Mouse (Mus musculus) E14TG2a.4 (cell line): ENCODE data around the gene Gtdc1.

Source experiments
- H3K27me3 ChIP-seq: 2 replicates; pipeline ENCODE4 v1.6.1; 2014; ENCODE audit warnings: low read length, control low read depth; ENCODE audit not compliant: insufficient read depth
- H3K36me3 ChIP-seq: 2 replicates; pipeline ENCODE4 v1.6.1; 2014; ENCODE audit warnings: low read length, control low read depth; ENCODE audit not compliant: insufficient read depth
- H3K4me1 ChIP-seq: replicated peaks from 2 replicates; pipeline ENCODE4 v1.6.1; 2014; ENCODE audit warnings: low read depth, low read length, control low read depth
- H3K4me3 ChIP-seq: replicated peaks from 2 replicates; pipeline ENCODE4 v1.5.1; 2014; ENCODE audit warnings: mild to moderate bottlenecking, low read length
- H3K9me3 ChIP-seq: 2 replicates; pipeline ENCODE4 v1.6.1; 2014; ENCODE audit warnings: low read length, control low read depth
- CTCF ChIP-seq: conservative IDR thresholded peaks from 2 replicates; pipeline ENCODE4 v1.5.1; 2014; ENCODE audit warnings: low read length
- NANOG ChIP-seq: IDR thresholded peaks from 2 replicates; pipeline ENCODE4 v1.6.1; 2014; ENCODE audit warnings: borderline replicate concordance, low read length, mixed read lengths
- POU5F1 ChIP-seq: IDR thresholded peaks from 2 replicates; pipeline ENCODE4 v1.6.1; 2014; ENCODE audit warnings: low read length, borderline replicate concordance

The Gtdc1 gene

DNA sequence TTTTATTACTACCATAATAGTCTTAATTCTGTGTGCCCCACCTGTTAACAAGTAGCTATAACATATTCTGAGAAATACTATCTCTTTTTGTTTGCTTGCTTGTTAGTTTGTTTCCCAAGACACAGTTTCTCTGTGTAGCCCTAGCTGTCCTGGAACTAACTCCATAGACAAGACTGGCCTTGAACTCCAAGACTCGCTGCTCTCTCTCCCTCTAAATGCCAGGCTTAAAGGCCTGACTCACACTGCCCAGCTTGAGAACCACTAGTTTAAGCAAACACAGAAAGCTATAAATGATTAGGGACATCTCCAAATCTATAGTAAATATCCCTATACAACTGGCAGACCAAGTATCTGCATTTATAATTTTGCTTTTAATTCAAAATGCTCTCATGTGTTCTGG is 8.1 kb downstream of the Gtdc1 start:
- Histone ChIP-seq H3K27me3 (no peaks in the 10 kb centered on the region), H3K36me3 (no peaks in the 10 kb centered on the region), H3K4me3 (no peak overlapping the region), H3K9me3 (no peaks in the 10 kb centered on the region), H3K4me1 (no peaks in the 10 kb centered on the region)
- TF ChIP-seq NANOG = no peak
- TF ChIP-seq POU5F1 = no peak
- no peak for TF ChIP-seq CTCF

DNA sequence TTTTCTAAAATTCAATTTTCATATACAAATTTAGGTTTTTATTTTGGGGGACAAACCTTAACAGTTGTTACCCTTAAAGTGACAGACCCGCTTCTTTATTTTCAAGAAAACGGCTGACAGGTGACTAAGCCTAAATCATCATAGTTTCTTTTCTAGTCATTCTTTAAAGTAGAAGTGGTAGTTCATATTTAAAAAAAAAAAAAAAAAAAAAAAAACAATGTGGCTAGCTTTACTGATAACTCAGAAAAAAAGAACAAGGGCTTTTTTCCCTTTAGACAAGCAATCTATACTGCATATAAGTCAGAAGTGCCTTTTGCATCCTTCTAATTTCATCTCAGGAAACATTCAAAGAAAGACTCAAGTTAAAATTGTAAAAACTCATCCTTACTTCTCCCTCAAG is 8.7 kb downstream of the Gtdc1 start:
- H3K36me3 ChIP-seq = no peaks in the 10 kb centered on the region
- H3K27me3 ChIP-seq = no peaks in the 10 kb centered on the region
- H3K4me1 ChIP-seq = no peaks in the 10 kb centered on the region
- TF ChIP-seq NANOG = no peak
- no peak for TF ChIP-seq POU5F1
- TF ChIP-seq CTCF = no peak
- H3K9me3 ChIP-seq = no peaks in the 10 kb centered on the region
- no peak overlapping the region for H3K4me3 ChIP-seq

DNA sequence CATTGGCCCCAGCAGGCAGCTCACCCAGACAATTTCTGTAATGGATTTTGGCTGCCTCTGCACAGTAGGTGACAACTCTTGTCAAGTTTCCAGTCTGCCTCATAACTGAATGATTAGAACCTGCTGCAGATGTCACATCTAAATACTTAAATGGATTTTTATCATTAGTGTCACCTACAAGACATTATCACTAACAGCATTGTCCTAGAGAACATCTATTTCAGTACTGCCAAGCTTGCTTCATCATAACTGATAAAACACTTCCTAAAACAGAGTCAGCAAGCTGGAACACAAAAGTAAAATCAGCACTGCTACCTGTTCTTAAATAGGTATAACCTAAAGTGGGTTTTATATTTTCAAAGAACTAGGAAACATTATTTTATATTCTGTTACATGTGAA is 11.2 kb downstream of the Gtdc1 start:
- H3K27me3 ChIP-seq = no peaks in the 10 kb centered on the region
- H3K36me3 ChIP-seq = no peaks in the 10 kb centered on the region
- H3K4me3 ChIP-seq = no peak overlapping the region
- H3K4me1 ChIP-seq = no peaks in the 10 kb centered on the region
- H3K9me3 ChIP-seq = no peaks in the 10 kb centered on the region
- no peak for TF ChIP-seq POU5F1
- no peak for TF ChIP-seq NANOG
- no peak for TF ChIP-seq CTCF

DNA sequence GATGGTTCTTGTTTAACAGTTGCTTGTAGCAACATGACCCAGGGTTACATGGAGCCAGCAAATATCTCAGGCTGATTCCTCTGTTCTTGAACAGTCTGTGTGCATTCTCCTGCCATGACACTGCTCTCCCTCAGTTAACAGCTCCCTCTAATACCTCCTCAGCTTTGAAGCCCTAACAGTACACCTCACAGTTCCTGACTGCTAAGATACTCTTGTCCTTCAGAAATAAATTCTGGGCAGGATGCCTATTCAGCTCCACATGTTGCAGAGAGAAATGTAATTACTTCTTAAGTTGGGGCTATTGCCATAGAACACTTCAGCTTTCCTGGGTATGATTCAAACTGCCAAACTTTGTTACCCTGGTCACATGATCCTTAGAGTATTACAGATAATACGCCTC is 29.7 kb downstream of the Gtdc1 start:
- Histone ChIP-seq H3K4me1 (no peaks in the 10 kb centered on the region), H3K27me3 (no peaks in the 10 kb centered on the region), H3K9me3 (no peaks in the 10 kb centered on the region), H3K4me3 (no peak overlapping the region), H3K36me3 (no peaks in the 10 kb centered on the region)
- TF ChIP-seq NANOG = no peak
- TF ChIP-seq POU5F1 = no peak
- no peak for TF ChIP-seq CTCF

DNA sequence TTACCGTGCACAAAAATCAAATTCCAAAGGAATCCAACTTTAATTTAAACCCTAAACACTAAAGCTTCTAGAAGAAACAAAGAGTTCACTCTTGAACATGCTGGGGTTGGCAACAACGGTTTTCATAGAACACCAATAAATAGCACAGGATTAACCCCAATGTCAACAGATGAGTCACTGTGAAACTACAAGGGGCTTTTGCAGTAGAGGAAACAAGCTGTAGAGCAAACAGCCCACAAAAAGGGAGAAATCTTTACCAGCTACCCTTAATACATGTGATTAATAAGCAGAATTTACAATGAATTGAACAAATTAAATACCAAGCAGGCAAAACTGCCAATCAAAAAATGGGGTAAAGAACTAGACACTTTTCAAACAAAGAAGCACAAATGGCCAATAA is 53.7 kb downstream of the Gtdc1 start:
- Histone ChIP-seq H3K4me3 (no peak overlapping the region), H3K27me3 (no peaks in the 10 kb centered on the region), H3K4me1 (no peaks in the 10 kb centered on the region), H3K36me3 (no peaks in the 10 kb centered on the region), H3K9me3 (no peaks in the 10 kb centered on the region)
- TF ChIP-seq CTCF = no peak
- TF ChIP-seq NANOG = no peak
- no peak for TF ChIP-seq POU5F1

DNA sequence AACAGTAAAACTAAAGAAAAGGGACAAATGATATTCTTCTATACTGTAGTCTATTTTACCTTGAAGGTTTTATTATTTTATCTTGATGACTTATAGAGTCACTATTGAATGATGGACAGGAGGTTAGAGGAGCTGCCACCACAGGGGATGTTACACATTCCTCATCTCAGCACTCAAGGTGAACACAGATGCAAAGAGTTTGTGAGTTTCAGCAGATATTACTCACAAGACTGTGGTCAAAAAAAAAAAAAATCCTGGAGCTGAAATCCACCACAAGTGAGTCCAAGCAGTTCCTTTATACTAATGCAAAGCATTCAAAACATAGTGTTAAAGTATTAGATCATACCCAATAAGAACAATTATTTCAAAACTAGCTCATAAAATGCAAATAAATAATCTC is 62.7 kb downstream of the Gtdc1 start:
- no peaks in the 10 kb centered on the region for H3K9me3 ChIP-seq
- no peak for TF ChIP-seq POU5F1
- TF ChIP-seq CTCF = no peak
- TF ChIP-seq NANOG = no peak
- H3K36me3 ChIP-seq = no peaks in the 10 kb centered on the region
- H3K4me3 ChIP-seq = no peak overlapping the region
- H3K27me3 ChIP-seq = no peaks in the 10 kb centered on the region
- no peaks in the 10 kb centered on the region for H3K4me1 ChIP-seq

DNA sequence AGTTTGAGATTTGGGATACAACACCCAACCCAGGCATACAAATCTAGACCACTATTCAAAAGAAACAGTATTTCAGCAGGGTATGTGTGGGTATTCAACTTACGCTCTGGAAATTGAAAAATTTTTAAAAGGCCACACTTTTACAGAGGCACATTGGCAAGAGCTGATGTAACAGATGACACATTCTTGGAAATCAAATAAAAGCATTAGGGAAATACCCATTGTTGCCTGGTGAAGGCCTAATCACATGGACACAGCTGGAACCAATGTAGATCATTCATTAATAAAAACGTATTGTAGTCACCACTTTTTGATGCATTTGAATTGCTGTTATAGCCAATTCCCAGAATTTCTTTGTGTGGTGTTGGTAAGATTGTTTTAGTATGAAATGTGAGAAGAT is 73.0 kb downstream of the Gtdc1 start:
- no peak for TF ChIP-seq NANOG
- no peak for TF ChIP-seq POU5F1
- TF ChIP-seq CTCF = no peak
- Histone ChIP-seq H3K9me3 (peaks cover 11% of the 10 kb centered on the region), H3K27me3 (no peaks in the 10 kb centered on the region), H3K36me3 (no peaks in the 10 kb centered on the region), H3K4me1 (no peaks in the 10 kb centered on the region), H3K4me3 (no peak overlapping the region)

DNA sequence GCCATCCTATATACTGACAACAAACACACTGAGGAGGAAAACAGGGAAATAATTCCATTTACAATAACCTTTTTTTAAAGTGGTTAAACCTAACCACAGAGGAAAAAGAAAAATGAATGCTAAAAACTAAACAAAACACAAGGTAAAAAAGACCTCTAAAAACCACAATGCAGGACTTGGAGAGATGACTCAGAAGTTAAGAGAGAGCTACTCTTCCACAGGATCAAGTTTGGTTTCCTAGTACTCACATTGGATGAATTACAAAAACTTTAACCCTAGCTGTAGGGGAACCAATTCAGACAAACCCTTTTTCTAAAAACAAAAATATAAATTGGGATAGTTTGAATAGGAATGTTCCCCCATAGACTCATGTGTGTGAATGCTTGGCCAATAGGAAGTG is 77.8 kb downstream of the Gtdc1 start:
- Histone ChIP-seq H3K9me3 (peaks cover 11% of the 10 kb centered on the region), H3K27me3 (no peaks in the 10 kb centered on the region), H3K36me3 (no peaks in the 10 kb centered on the region), H3K4me1 (no peaks in the 10 kb centered on the region), H3K4me3 (no peak overlapping the region)
- no peak for TF ChIP-seq NANOG
- TF ChIP-seq CTCF = no peak
- TF ChIP-seq POU5F1 = no peak

DNA sequence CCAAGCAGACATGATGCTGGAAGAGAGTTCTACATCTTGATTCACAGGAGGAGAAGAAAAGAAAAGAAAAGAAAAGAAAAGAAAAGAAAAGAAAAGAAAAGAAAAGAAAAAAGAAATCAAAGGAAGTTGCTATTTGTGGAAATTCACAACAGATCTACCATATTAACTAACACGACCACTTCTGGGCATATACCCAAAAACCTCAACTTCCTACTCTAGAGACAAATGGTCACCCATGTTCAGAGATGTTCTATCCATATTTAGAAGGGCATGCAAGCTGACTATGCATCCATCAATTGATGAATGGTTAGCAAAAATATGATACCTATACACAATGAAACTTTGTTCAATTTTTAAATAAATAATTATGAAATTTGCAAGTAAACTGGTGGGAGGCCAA is 79.3 kb downstream of the Gtdc1 start:
- peaks cover 11% of the 10 kb centered on the region for H3K9me3 ChIP-seq
- no peaks in the 10 kb centered on the region for H3K4me1 ChIP-seq
- no peak overlapping the region for H3K4me3 ChIP-seq
- no peaks in the 10 kb centered on the region for H3K36me3 ChIP-seq
- H3K27me3 ChIP-seq = no peaks in the 10 kb centered on the region
- no peak for TF ChIP-seq NANOG
- no peak for TF ChIP-seq CTCF
- TF ChIP-seq POU5F1 = no peak

DNA sequence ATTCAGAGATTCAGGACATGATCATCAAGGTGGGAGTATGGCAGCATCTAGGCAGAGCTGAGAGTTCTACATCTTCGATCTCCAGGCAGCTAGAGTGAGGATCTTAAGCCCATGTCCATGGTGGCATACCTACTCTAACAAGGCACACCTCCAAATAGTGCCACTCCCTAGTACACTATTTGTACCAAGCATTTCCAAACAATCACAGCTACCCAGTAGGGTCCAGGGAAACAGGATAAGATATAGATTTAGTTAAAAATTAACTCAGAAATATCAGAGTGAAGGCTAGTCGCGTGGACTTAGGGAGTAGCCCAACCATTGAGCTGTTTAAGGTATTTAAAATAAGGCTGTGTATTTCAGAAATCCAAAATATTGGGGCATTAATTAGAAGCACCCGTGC is 82.0 kb downstream of the Gtdc1 start:
- TF ChIP-seq CTCF (no peak), NANOG (no peak), POU5F1 (no peak)
- H3K4me3 ChIP-seq = no peak overlapping the region
- no peaks in the 10 kb centered on the region for H3K4me1 ChIP-seq
- no peaks in the 10 kb centered on the region for H3K9me3 ChIP-seq
- H3K36me3 ChIP-seq = no peaks in the 10 kb centered on the region
- H3K27me3 ChIP-seq = no peaks in the 10 kb centered on the region
